Mouse (Mus musculus) small intestine, adult 2 months (tissue): ENCODE measurements around the gene Ttll2.
"Not testable (repeated sequence)": the region's sequence is repeated elsewhere in the genome, so short reads cannot be mapped to it uniquely, and the experiment has no call there.

Experiments
- CTCF ChIP-seq: fragments of 200-500 bp; IDR thresholded peaks from 2 replicates; pipeline ENCODE4 v1.5.1; 2012; ENCODE audit warnings: low read depth, mild to moderate bottlenecking, control low read depth, inconsistent platforms, low read length, moderate library complexity, mixed read lengths; ENCODE audit not compliant: insufficient replicate concordance, insufficient read length; ENCODE audit errors: extremely low read depth
- POLR2A ChIP-seq: fragments of 200-500 bp; IDR thresholded peaks from 2 replicates; pipeline ENCODE4 v1.6.1; 2012; ENCODE audit warnings: low read depth, mild to moderate bottlenecking, control low read depth, inconsistent platforms, low read length, moderate library complexity

DNA sequence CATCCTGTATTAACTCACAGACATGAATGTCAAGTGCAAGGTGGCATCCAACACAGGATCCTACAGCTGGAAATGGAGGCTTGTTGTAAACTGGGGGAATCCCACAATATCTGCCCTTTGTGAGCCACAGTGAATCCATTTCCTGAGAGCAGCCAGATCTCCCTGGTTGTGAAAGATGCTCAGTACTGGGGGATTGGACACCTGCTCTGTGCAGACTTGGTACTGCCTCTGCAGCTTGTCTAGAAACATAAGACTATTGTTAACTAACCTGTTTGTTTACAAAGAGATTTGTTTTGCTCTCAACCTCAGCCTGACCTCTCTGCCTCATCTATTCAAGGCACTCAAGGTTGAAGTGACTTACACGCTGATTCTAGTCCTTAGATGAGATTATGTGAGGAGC is 13.8 kb upstream of the Ttll2 start:
- not testable (repeated sequence) for TF ChIP-seq POLR2A, CTCF
